Mouse (Mus musculus) liver, embryonic 11.5 days (tissue): ENCODE measurements at regions not wholly inside any gene's neighbourhood (a gene's known extent, or its start where the extent isn't known, plus 50 kb on each side); places are given as distances from the start of the nearest gene placed in this dataset.

ENCODE experiments used
- ATAC-seq: fragments of 200-750 bp; cut with Nextera tagmentation; replicated peaks from 2 replicates; pipeline ENCODE4 v1.8.0; 2017; ENCODE audit warnings: moderate number of reproducible peaks, mild to moderate bottlenecking, moderate TSS enrichment, moderate library complexity; ENCODE audit not compliant: low FRiP score
- DNase-seq: peaks from one replicate; pipeline ENCODE4 v3.0.0-alpha.2; 2017; ENCODE audit warnings: low spot score
- H3K27ac ChIP-seq: fragments of 300-500 bp; sonication (generic); 2 replicates; pipeline ENCODE4 v1.5.1; 2014; ENCODE audit warnings: mild to moderate bottlenecking, low read depth, low read length, control low read depth
- H3K27me3 ChIP-seq: fragments of 300-500 bp; sonication (generic); replicated peaks from 2 replicates; pipeline ENCODE4 v1.6.1; 2014; ENCODE audit warnings: low read length, mixed read lengths; ENCODE audit not compliant: control insufficient read depth, insufficient read depth
- H3K36me3 ChIP-seq: fragments of 300-500 bp; sonication (generic); 2 replicates; pipeline ENCODE4 v1.6.1; 2014; ENCODE audit warnings: mild to moderate bottlenecking, low read length, moderate library complexity, mixed read lengths; ENCODE audit not compliant: control insufficient read depth, insufficient read depth
- H3K4me1 ChIP-seq: fragments of 300-500 bp; sonication (generic); replicated peaks from 2 replicates; pipeline ENCODE4 v1.6.1; 2014; ENCODE audit warnings: low read length, mixed read lengths; ENCODE audit not compliant: control insufficient read depth, insufficient read depth
- H3K4me2 ChIP-seq: fragments of 300-500 bp; sonication (generic); 2 replicates; pipeline ENCODE4 v1.6.1; 2014; ENCODE audit warnings: mild to moderate bottlenecking, control low read depth, moderate library complexity
- H3K4me3 ChIP-seq: fragments of 300-500 bp; sonication (generic); 2 replicates; pipeline ENCODE4 v1.5.1; 2014; ENCODE audit warnings: low read depth, low read length, control low read depth
- H3K9ac ChIP-seq: fragments of 300-500 bp; sonication (generic); 2 replicates; pipeline ENCODE4 v1.6.1; 2014; ENCODE audit warnings: low read depth, low read length, control low read depth
- H3K9me3 ChIP-seq: fragments of 300-500 bp; sonication (generic); 2 replicates; pipeline ENCODE4 v1.6.1; 2016; ENCODE audit warnings: low read length, inconsistent platforms, mixed read lengths; ENCODE audit not compliant: control insufficient read depth
- WGBS: fragments of 180-500 bp; shearing (Covaris S2); extraction: QIAGEN DNeasy Blood & Tissue Kit; methylation state at CpG from one replicate; pipeline ENCODE4 v1.1.7; 2014; 5-methylcytosine and 5-hydroxymethylcytosine counted together

- Histone ChIP-seq H3K9me3 (no peaks in the 10 kb centered on the region), H3K9ac (no peak overlapping the region), H3K4me1 (no peaks in the 10 kb centered on the region), H3K4me2 (no peak overlapping the region), H3K27me3 (no peaks in the 10 kb centered on the region), H3K4me3 (no peak overlapping the region), H3K27ac (no peak overlapping the region), H3K36me3 (no peaks in the 10 kb centered on the region)
- DNase-seq (no peak), ATAC-seq (no peak)
These were observed 102.4 kb downstream of the Tmem182 start for GRCm38 (mm10) chr1:40907813-40908212.

DNA sequence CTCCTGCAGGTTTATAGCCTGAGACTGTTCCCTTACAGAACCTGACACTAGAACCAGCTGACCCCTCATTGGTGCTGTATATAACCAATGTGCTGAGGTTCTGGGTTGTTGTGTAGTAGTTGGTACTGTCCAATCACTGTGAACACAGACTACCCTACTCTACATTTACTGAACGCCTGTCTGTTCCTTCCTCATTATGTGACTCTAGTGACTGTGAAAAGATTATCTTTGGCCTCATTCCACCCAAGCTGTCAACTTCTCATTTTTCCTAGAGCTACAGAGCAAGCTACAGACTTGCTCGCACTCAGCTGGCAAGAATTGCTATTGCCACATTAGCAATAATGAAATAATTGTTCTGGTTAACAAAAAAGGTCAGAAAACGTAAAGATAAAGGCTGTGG, 108.2 kb downstream of the Tmem182 start:
- ATAC-seq, result no peak
- Histone ChIP-seq H3K9me3 (no peaks in the 10 kb centered on the region), H3K4me3 (no peak overlapping the region), H3K4me2 (no peak overlapping the region), H3K27ac (no peak overlapping the region), H3K4me1 (no peaks in the 10 kb centered on the region), H3K9ac (no peak overlapping the region), H3K27me3 (no peaks in the 10 kb centered on the region), H3K36me3 (no peaks in the 10 kb centered on the region)
- no peak for DNase-seq
- 61% methylated on average over 3 of the region's 3 CpGs for WGBS

- no peaks in the 10 kb centered on the region for H3K4me1 ChIP-seq
- H3K27ac ChIP-seq, result no peak overlapping the region
- no peaks in the 10 kb centered on the region for H3K9me3 ChIP-seq
- DNase-seq (no peak), ATAC-seq (no peak)
- 78% methylated on average over 3 of the region's 3 CpGs for WGBS
- no peak overlapping the region for H3K9ac ChIP-seq
- no peaks in the 10 kb centered on the region for H3K36me3 ChIP-seq
- H3K4me3 ChIP-seq, result no peak overlapping the region
- no peak overlapping the region for H3K4me2 ChIP-seq
- no peaks in the 10 kb centered on the region for H3K27me3 ChIP-seq
These were observed 118.9 kb downstream of the Tmem182 start for GRCm38 (mm10) chr1:40924271-40924670.

GRCm38 (mm10) chr1:40924780-40925179, 119.4 kb downstream of the Tmem182 start:
- H3K27ac ChIP-seq, result no peak overlapping the region
- DNase-seq (no peak), ATAC-seq (no peak)
- no peak overlapping the region for H3K4me2 ChIP-seq
- H3K27me3 ChIP-seq, result no peaks in the 10 kb centered on the region
- no peaks in the 10 kb centered on the region for H3K9me3 ChIP-seq
- H3K4me1 ChIP-seq, result no peaks in the 10 kb centered on the region
- H3K9ac ChIP-seq, result no peak overlapping the region
- no peak overlapping the region for H3K4me3 ChIP-seq
- H3K36me3 ChIP-seq, result no peaks in the 10 kb centered on the region
- WGBS, result 75% methylated on average over 7 of the region's 7 CpGs

- Histone ChIP-seq H3K27ac (no peak overlapping the region), H3K9ac (no peak overlapping the region), H3K4me2 (no peak overlapping the region), H3K36me3 (no peaks in the 10 kb centered on the region), H3K4me1 (no peaks in the 10 kb centered on the region), H3K9me3 (no peaks in the 10 kb centered on the region), H3K4me3 (no peak overlapping the region), H3K27me3 (no peaks in the 10 kb centered on the region)
- DNase-seq (no peak), ATAC-seq (no peak)
- WGBS, result 74% methylated on average over 5 of the region's 5 CpGs
These were observed 126.0 kb downstream of the Tmem182 start for GRCm38 (mm10) chr1:40931374-40931773.

DNA sequence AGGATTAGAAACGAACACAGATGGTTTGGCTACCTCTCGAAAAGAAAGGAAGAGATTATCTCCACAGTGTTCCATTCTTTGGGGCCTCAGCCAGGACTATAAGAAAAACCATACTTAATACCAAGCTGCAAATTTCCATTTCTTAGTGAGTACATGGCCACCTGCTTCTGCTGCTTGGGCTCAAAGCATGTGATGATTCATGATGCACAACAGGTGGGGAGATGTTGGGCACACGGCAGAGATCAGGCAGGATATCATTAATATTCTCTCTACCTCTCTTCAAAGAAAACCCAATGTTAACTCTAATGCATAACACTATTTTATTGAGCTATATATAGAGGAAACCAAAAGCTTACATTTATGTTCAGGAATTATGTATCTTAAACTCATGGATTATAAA, 131.3 kb downstream of the Tmem182 start:
- WGBS, result 75% methylated on average over 3 of the region's 3 CpGs
- no peaks in the 10 kb centered on the region for H3K36me3 ChIP-seq
- H3K27me3 ChIP-seq, result no peaks in the 10 kb centered on the region
- H3K4me3 ChIP-seq, result no peak overlapping the region
- H3K27ac ChIP-seq, result no peak overlapping the region
- no peaks in the 10 kb centered on the region for H3K9me3 ChIP-seq
- no peaks in the 10 kb centered on the region for H3K4me1 ChIP-seq
- ATAC-seq (no peak), DNase-seq (no peak)
- no peak overlapping the region for H3K9ac ChIP-seq
- H3K4me2 ChIP-seq, result no peak overlapping the region

- no peak overlapping the region for H3K27ac ChIP-seq
- no peaks in the 10 kb centered on the region for H3K9me3 ChIP-seq
- no peak overlapping the region for H3K9ac ChIP-seq
- no peak for ATAC-seq
- WGBS, result 92% methylated on average over 14 of the region's 14 CpGs
- H3K4me1 ChIP-seq, result no peaks in the 10 kb centered on the region
- H3K4me3 ChIP-seq, result no peak overlapping the region
- DNase-seq, result no peak
- H3K4me2 ChIP-seq, result no peak overlapping the region
- H3K36me3 ChIP-seq, result no peaks in the 10 kb centered on the region
- H3K27me3 ChIP-seq, result no peaks in the 10 kb centered on the region
These were observed 137.3 kb downstream of the Tmem182 start for GRCm38 (mm10) chr1:40942751-40943150.

GRCm38 (mm10) chr1:40943165-40943564, 137.8 kb downstream of the Tmem182 start:
- no peaks in the 10 kb centered on the region for H3K4me1 ChIP-seq
- H3K36me3 ChIP-seq, result no peaks in the 10 kb centered on the region
- ATAC-seq (no peak), DNase-seq (no peak)
- no peak overlapping the region for H3K4me3 ChIP-seq
- no peaks in the 10 kb centered on the region for H3K9me3 ChIP-seq
- H3K4me2 ChIP-seq, result no peak overlapping the region
- H3K27me3 ChIP-seq, result no peaks in the 10 kb centered on the region
- H3K9ac ChIP-seq, result no peak overlapping the region
- WGBS, result 75% methylated on average over 7 of the region's 7 CpGs
- no peak overlapping the region for H3K27ac ChIP-seq

DNA sequence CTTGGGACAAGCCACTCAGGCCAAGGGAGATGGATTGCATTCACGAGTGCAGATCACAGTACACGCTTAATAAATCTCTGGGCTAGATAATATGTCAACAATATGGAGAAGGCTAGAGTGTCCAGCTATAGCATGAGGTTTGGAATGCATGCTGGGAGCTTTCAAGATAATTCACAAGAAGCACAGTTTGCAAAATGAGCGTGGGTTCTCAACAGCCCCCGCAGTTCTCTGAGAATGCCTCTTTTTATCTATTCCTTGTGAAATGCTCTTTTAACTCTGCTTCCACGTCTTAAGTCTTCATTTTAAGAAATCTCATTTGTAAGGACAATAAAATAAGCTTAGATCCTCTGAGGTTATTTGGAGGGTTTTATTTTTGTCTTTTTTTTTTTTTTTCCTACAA, 145.2 kb downstream of the Tmem182 start:
- Histone ChIP-seq H3K27me3 (no peaks in the 10 kb centered on the region), H3K4me2 (no peak overlapping the region), H3K27ac (no peak overlapping the region), H3K9ac (no peak overlapping the region), H3K36me3 (no peaks in the 10 kb centered on the region), H3K4me1 (no peaks in the 10 kb centered on the region), H3K9me3 (no peaks in the 10 kb centered on the region), H3K4me3 (no peak overlapping the region)
- ATAC-seq, result no peak
- no peak for DNase-seq
- 75% methylated on average over 5 of the region's 5 CpGs for WGBS
